Mouse (Mus musculus): ENCODE results near the gene Cradd.

Gene Cradd

DNA sequence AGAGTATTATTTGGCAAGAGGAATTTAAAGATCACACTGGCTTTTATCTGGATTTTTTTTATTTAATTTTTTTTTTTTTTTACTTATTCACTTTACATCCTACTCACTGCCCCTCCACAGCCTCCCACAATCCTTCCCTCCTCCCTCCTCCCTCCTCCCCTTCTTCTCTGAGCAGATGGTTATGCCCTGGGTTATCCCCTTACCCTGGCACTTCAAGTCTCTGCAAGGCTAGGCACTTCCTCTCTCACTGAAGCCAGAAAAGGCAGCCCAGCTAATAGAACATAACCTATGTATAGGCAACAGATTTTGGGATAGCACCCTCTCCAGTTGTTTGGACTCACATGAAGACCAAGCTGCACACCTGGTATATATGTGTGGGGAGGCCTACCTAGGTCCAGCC is 183.7 kb downstream of the Cradd start:
- DNase-seq (ENCODE audit: low read depth in 1 of 2, low spot score in 2 of 2), result no peak

DNA sequence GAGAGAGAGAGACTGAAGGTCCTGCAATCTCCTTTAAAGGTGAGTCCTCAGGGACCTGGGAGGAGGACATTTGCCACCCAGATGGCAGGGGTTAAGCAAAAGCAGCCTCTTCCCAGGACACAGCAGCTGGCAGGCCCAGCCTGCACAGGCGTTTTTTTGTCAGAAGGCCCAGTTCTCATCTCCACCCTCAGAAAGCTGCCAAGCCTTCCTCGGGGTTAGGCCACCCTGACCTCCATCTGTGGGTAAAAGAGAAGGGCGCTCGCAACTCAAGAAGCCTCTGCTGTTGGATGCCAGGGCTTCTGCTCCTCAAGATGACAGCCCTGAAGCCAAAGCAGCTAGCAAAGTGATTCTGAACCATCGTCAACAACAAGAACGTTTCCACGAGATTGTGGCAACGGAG is 184.3 kb downstream of the Cradd start:
- no peak for DNase-seq (ENCODE audit: low read depth in 1 of 2, low spot score in 2 of 2)

- no peak for DNase-seq (ENCODE audit: low read depth in 1 of 2, low spot score in 2 of 2)
These were observed 190.9 kb downstream of the Cradd start for GRCm38 (mm10) chr10:95133057-95133456.
